In the genomic region with DNA sequence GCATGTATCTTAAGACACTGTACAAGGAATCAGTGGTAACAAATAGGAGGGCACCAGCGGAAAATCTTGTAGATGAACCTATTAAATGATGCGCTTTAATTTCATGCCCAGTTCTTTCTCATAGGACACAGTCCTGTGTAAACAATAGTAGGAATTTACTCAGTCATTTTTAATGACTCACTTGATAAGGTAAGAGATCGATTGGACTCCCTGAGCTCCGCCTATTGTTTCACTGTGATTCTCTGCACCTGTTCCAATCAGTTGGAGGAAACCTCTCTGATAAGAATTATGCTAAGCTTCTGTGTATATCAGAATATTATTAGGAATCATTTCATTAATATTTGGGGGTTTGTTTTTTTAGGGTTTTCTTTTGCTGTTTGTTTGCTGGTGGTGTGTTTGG, we compare ENCODE assay signal across 31 mouse cellular contexts.
"Had no signal": no experiment of that assay in that cellular context is flagged by ENCODE, and none has a peak within 500 bp of the region (broad histone marks: within the 10 kb centered on the region; RNA-seq: fewer than 3 reads in every experiment).

No protein-coding gene starts in this region.

- H3K4me2 ChIP-seq: limb, embryonic 12.5 days; limb, embryonic 13.5 days; limb, embryonic 15.5 days; liver, embryonic 11.5 days; liver, embryonic 13.5 days; liver, embryonic 15.5 days; lung, embryonic 14.5 days; lung, embryonic 15.5 days; midbrain, embryonic 11.5 days; midbrain, embryonic 12.5 days; midbrain, embryonic 13.5 days; midbrain, embryonic 15.5 days; neural tube, embryonic 12.5 days had no signal

- H3K4me3 ChIP-seq: limb, embryonic 10.5 days; limb, embryonic 12.5 days; limb, embryonic 13.5 days; limb, embryonic 15.5 days; liver, embryonic 13.5 days; liver, embryonic 15.5 days; lung, embryonic 15.5 days; megakaryocyte, embryonic 14.5 days; midbrain, embryonic 10.5 days; midbrain, embryonic 12.5 days; midbrain, embryonic 13.5 days; midbrain, embryonic 15.5 days; myocyte; neural tube, embryonic 12.5 days had no signal

- H3K9me3 ChIP-seq: limb, embryonic 10.5 days; limb, embryonic 13.5 days; limb, embryonic 15.5 days; liver, embryonic 13.5 days; liver, embryonic 15.5 days; lung, embryonic 15.5 days; megakaryocyte, embryonic 14.5 days; midbrain, embryonic 13.5 days; midbrain, embryonic 15.5 days; neural tube, embryonic 12.5 days had no signal

- H3K4me1 ChIP-seq: limb, embryonic 10.5 days; limb, embryonic 12.5 days; limb, embryonic 13.5 days; limb, embryonic 15.5 days; liver, embryonic 13.5 days; liver, embryonic 15.5 days; lung, embryonic 15.5 days; midbrain, embryonic 10.5 days; midbrain, embryonic 12.5 days; midbrain, embryonic 13.5 days; midbrain, embryonic 15.5 days; neural tube, embryonic 12.5 days had no signal

- ATAC-seq: liver, postnatal 0 days; lung, postnatal 0 days; midbrain, embryonic 13.5 days; midbrain, embryonic 15.5 days; midbrain, embryonic 16.5 days had no signal

- H3K27me3 ChIP-seq: limb, embryonic 12.5 days; limb, embryonic 13.5 days; limb, embryonic 15.5 days; liver, embryonic 13.5 days; liver, embryonic 15.5 days; lung, embryonic 15.5 days; megakaryocyte, embryonic 14.5 days; midbrain, embryonic 12.5 days; midbrain, embryonic 13.5 days; midbrain, embryonic 15.5 days; neural tube, embryonic 12.5 days had no signal

- H3K9ac ChIP-seq: limb, embryonic 12.5 days; limb, embryonic 13.5 days; limb, embryonic 15.5 days; liver, embryonic 13.5 days; liver, embryonic 14.5 days; liver, embryonic 15.5 days; liver, postnatal 0 days; lung, embryonic 14.5 days; lung, embryonic 15.5 days; midbrain, embryonic 12.5 days; midbrain, embryonic 13.5 days; midbrain, embryonic 15.5 days; neural tube, embryonic 12.5 days had no signal

- H3K36me3 ChIP-seq: limb, embryonic 10.5 days; limb, embryonic 12.5 days; limb, embryonic 13.5 days; limb, embryonic 15.5 days; liver, embryonic 13.5 days; liver, embryonic 15.5 days; lung, embryonic 15.5 days; midbrain, embryonic 10.5 days; midbrain, embryonic 12.5 days; midbrain, embryonic 13.5 days; midbrain, embryonic 15.5 days; neural tube, embryonic 12.5 days had no signal

- H3K27ac ChIP-seq: limb, embryonic 10.5 days; limb, embryonic 12.5 days; limb, embryonic 13.5 days; limb, embryonic 15.5 days; liver, embryonic 13.5 days; liver, embryonic 14.5 days; liver, embryonic 15.5 days; lung, embryonic 15.5 days; macrophage; midbrain, embryonic 10.5 days; midbrain, embryonic 12.5 days; midbrain, embryonic 13.5 days; midbrain, embryonic 15.5 days; neural tube, embryonic 12.5 days had no signal

- DNase-seq: left cerebral cortex, postnatal 4 days; liver; liver, embryonic 13.5 days; liver, postnatal 0 days; lung, adult 18-20 months; lung, adult 2 months; lung, embryonic 14.5 days; lung, postnatal 10 days; lung, postnatal 14 days; lung, postnatal 36 days; lung, postnatal 4 days; midbrain, embryonic 14.5 days had no signal
